Mouse (Mus musculus) embryonic stem cell, embryonic (primary cell): Measurements from ENCODE around the gene Cdh9.

ENCODE experiments used
- CTCF ChIA-PET, 4 experiments: fragments of 300-600 bp in 2 of 4; fragments of 350-600 bp in 2 of 4; sonication (Branson Sonifier 250); formaldehyde crosslinking; loops; one replicate each; lab custom pipeline; 2022; ENCODE audit warnings: inconsistent platforms in 2 of 4; lab: Charles Lee
- POLR2A ChIA-PET, 4 experiments: fragments of 300-600 bp in 2 of 4; fragments of 350-600 bp in 2 of 4; sonication (Branson Sonifier 250); formaldehyde crosslinking; loops; one replicate each; lab custom pipeline; 2022; ENCODE audit warnings: antibody characterized with exemption in 4 of 4, inconsistent platforms in 1 of 4; lab: Charles Lee

The Cdh9 gene

GRCm38 (mm10) chr15:16728470-16729011 is at the start of gene Cdh9:
Gene Cdh9 (plus strand): TSS chr15:16728756.
- POLR2A ChIA-PET: no interaction called here
- CTCF ChIA-PET: no interaction called here

DNA sequence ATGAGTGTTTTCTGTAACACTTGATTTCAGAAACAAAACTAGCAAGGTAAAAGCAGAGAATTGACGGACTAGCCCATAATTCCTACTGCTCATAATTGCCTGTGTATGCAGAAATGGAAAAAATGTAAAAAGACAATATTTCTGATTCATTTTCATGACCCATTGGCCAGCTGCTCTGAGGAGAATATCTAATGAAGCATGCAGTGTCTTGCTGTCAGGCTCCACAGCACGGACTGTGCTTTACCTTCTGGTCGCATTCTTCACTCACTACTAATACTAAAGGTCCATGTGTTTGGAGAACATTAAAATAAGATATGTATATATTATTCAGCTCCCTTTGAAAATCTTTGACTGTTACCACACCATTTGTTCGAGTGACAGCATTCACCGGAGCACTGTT is 49.5 kb upstream of the Cdh9 start:
- ChIA-PET POLR2A (no interaction called here), CTCF (no interaction called here)

- ChIA-PET POLR2A (no interaction called here), CTCF (no interaction called here)
Measured at GRCm38 (mm10) chr15:16699821-16700220, 28.7 kb upstream of the Cdh9 start.

- CTCF ChIA-PET: no interaction called here
- POLR2A ChIA-PET: no interaction called here
Measured at GRCm38 (mm10) chr15:16702340-16702739, 26.2 kb upstream of the Cdh9 start.

DNA sequence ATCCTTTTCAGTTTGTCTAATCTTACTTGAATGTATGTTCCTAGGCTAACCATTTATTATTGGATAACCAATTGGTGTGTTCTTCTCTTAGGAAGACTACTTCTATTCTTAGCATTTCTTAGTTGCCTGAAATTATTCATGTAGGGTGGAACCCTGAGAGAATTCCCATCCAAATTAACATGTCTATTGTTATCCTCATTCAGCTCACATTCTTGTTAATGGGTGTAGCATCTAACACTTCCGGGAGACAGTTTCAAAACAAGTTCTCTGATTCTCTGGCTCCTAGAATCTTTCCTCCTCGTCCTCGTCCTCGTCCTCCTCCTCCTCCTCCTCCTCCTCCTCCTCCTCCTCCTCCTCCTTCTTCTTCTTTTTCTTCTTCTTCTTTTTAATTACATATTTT is 10.5 kb downstream of the Cdh9 start:
- ChIA-PET POLR2A (interaction anchor here in 1 of 4 experiments (0.7 kb wide), 1 partner anchor 227 kb away, joined by 4 read pairs; no protein-coding TSS in a partner anchor), CTCF (no interaction called here)

- ChIA-PET CTCF (no interaction called here), POLR2A (no interaction called here)
Measured at GRCm38 (mm10) chr15:16746672-16747071, 18.1 kb downstream of the Cdh9 start.

DNA sequence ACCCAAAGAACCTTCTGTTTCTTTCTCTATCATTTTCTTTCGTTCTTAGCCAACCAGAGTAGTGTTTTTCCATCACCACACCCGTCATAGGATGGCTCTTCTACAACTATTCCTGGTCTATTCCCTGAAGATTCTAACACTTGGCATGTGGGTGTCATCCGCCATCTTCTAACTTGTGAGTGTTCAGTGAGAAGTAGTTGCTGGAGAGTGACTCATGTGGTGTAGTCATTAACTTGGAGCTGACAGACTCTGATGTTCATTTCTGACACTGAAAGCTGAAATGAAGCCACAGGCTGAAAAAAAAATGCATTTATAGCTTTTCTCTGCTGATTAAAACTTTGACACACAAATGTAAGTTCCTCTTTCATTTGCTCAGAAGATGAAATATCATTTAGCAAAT is 34.7 kb downstream of the Cdh9 start:
- ChIA-PET POLR2A (no interaction called here), CTCF (no interaction called here)

- CTCF ChIA-PET: no interaction called here
Measured at GRCm38 (mm10) chr15:16784575-16784974, 56.0 kb downstream of the Cdh9 start.

DNA sequence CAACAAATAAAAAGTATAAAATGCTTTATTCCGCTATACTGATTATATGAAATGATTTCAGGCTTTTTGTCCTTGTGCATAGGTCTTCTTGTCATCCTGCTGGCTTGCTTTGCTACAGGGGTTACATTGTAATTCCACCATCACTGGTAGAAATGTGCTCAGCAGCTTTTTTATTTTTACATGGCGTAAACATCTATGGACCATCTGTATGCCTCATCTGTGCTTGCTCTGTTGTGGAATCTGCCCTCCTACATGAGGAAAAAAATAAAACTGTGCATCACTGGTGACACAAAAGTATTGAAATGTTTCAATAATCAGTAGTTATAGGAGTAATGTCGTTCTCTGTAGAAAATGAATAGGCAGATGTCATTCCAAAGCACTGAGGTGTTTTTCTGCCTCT is 64.3 kb downstream of the Cdh9 start:
- ChIA-PET POLR2A (no interaction called here), CTCF (no interaction called here)

More at GRCm38 (mm10) chr15:16784575-16784974, 56.0 kb downstream of the Cdh9 start:
- POLR2A ChIA-PET: no interaction called here

- CTCF ChIA-PET: no interaction called here
- POLR2A ChIA-PET: no interaction called here
Measured at GRCm38 (mm10) chr15:16801302-16801701, 72.7 kb downstream of the Cdh9 start.

DNA sequence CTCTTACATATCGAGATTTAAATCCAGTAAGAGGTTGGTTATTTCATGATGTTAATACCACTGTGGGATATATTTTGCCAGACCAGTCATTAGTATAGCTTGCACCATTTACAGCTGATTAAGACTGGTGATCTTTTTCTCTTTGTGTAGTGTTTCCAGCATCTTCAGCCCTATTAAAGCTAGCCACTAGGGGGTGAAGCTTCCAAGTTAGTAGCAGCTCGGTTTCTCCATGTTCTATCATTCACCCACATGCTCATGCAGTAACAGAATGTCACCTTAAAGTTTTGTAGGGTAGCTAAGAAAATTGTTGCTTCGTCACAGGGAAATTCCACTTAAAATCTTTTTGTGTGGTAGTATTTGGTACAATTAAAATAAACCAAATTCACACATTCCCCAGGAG is 82.2 kb downstream of the Cdh9 start:
- CTCF ChIA-PET: interaction anchor here in 1 of 4 experiments (0.6 kb wide), 1 partner anchor 135 kb away, joined by 3 read pairs; no protein-coding TSS in a partner anchor

DNA sequence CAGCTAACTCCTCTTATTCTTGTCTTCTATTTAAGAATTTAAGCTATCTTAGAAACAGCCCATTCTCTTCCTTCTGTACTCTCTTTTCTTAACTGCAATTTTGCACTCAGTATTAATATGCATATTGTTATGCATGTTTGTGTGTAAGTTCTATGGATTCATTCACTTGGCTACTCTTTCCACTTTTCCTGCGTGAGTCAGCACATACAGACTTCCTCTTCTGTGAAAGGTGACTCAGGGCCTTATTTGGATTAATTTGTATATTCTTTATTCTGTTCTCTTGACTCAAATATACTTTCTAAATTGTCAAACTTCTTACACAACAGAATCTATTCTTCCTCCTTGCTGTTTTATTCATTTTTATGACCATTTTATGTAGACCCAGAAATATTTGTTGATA is 85.5 kb downstream of the Cdh9 start:
- ChIA-PET CTCF (no interaction called here), POLR2A (no interaction called here)

More for the DNA sequence above, 82.2 kb downstream of the Cdh9 start:
- POLR2A ChIA-PET: no interaction called here

DNA sequence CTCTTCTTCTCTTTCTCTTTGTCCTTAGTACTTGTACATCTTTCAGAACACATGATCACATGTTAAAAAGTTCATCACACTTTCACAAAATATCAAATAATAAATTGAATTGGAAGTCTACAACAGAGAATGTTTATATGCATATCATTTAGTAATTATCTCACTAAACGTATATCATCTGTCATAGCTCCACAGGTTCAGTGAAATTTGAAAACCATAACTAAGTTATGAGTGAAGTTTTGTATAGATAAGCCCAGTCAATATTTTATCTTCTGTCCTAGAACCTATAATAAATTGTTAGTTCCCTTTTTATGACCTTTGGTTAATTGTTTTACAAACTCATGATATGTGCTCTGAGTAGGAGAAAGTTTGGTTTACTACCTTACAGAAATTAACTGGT is 106.2 kb downstream of the Cdh9 start:
- CTCF ChIA-PET: no interaction called here
- POLR2A ChIA-PET: no interaction called here

GRCm38 (mm10) chr15:16882542-16882941 is 154.0 kb downstream of the Cdh9 start:
- CTCF ChIA-PET: no interaction called here
- POLR2A ChIA-PET: no interaction called here

- POLR2A ChIA-PET: no interaction called here
- CTCF ChIA-PET: no interaction called here
Measured at GRCm38 (mm10) chr15:16896674-16897073, 168.1 kb downstream of the Cdh9 start.
